Mouse (Mus musculus) thymus, postnatal 10 days (tissue): Measurements from ENCODE around the gene Cyth4.

Experiments used
- DNase-seq, 2 experiments: peaks; one replicate each; pipeline ENCODE4 v3.0.0; 2021; ENCODE audit warnings: low spot score in 2 of 2

Cyth4 gene

DNA sequence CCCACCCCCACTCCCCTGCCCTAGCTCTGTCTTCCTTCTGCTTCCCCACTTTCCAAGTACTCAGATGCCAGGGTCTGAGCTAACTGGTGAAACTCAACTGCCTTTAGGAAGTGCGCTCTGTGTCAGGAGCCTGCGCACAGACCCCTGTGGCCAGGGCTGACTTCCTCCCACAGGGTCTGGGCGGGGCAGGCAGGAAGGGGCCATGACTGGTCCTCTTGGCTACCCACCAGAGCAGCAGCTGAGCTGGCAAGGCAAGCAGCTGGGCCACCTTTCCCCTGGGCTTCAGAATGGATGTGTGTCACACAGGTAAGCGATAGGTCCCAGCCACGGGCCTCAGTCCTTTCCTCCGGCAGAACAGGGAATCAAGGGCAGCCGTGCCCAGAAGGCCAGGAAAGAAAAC, at the start of gene Cyth4:
Gene Cyth4 (plus strand): TSS at position 134 of the 400 bp plus-strand sequence.
- DNase-seq: peak in 1 of 2 experiments; percentile 62

DNA sequence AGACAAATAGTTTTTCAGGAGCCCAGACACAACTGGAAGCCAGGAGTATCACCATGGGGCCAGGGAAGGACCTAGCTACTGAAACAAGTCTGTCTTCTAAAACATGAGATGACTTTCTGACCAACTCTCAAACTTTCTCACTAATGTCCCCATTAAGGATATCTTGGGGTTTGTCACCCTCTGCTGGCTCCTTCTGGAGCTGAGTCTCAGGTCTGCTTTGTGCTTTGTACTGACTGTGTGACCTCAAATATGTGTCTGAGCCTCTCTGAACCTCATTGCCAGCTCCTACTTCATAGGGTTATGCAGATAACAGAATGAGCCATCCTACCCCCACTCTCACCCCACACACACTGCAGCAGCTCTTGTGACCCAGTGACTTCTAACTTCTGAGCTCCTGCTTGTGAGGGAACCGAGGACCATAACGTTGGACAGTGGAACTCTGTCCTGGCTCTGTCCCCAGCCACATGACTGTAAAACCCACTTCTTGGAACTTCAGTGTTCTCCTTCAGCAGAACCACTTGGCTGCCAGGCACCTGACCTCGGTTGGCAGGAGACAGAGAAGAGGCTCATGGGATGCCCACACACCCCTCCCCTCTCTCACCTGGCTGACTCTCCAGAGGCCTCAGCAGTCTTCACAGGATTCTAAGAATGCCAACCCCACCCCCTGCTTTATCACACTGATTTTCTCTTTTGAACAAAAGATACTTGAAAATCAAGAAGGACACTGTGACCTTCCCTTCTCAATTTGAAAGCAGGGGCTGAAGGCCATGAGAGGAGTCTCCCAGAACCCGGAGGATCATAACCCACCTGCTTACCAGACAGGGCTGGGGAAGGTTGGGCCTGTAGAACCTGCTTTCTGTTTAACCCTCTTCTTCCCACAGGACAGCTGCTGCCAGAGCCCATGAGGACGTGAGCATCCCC, 49.2 kb upstream of the Cyth4 start:
- DNase-seq: no peak

DNA sequence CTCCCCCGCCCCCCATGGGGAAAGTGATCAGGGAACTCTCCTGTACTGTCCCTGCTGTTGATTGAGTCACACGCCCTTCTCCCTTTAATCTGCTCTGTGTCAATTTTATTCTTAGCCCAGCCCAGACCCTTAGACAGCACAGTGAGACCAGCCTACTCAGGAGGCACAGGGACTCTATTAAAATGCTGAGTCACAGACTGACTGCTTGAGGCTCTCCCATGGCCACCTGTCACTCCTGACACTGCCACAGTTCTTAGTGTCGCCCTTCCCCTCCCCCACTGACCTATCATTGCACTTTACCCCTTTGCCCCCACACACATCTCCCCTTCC, 48.5 kb upstream of the Cyth4 start:
- no peak for DNase-seq

DNA sequence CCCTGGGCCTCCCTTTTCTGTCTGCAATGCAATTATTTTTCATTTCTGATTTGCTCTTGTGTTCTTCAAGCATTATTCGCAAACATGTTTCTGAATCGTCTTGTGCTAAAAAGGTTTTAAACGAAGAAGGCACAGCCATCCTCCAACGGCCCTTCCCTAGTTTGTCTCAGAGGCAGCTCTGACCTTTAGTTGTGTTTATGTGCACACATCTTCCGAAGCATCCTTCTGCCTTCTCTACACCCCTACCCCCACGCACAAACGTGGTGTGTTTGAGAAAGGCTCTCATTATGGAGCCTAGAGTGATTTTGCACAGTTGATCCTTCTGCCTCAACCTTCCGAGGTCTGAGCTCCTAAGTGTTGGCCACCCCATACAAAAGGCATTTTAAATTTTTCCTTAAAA, 48.1 kb upstream of the Cyth4 start:
- no peak for DNase-seq

DNA sequence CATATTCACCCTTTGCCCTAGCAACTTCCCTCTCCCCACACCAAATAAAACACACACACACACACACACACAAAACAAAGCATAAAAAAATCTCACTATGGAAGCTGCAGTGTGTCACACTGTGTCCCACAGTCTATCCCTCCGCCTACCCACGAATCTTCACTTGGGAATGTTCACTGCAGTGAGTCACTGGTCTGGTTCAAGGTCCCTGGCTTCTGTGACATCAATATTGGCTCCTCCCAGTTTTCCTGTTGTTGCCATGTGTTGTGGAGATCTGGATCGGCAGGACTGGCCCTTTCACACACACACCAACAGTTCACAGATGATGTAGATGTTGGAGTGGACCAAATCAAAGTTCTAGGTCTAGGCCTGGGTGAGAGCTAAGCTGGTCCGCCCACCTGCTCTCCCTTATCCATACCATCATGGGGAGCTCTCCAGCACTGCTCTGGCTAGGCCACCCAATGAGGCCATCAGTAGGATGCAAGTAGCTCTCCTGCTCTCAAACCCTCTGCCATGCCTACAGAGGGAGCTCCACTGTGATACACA, 47.6 kb upstream of the Cyth4 start:
- no peak for DNase-seq

DNA sequence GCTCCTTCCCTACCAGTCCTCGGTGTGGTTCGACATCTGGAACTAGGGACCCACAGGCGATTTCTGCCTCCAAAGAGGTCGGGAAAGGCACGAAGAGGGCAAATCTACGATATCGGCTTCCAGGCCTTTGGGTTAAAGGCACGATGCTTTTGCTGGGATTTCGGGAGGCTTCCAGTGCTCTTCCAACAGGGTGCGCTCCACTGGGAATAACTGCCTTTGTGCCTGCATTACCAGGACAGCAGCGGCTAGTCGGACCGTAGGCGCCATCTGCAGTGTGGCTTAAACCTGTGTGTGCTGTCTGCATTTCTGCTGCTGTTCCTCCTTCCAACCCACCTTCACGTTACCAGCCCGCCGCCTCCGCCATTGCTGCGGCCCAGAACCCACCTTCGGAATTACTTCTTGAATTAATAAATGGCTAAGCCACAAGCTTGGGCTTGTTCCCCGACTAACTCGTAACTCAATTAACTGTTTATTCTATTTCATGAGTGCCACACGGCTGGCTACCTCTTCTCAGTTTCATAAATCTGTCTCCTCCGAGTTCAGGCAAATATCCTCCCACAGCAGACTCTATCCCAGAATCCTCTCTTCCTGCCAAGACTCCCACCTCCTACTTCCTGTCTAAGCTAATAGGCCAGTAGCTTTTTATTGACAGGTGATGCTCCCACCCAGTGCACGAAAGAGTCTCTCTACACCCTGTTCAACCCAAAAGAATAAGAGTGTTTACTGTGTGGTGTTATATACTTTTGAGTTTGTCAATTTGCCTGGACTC, 42.1 kb upstream of the Cyth4 start:
- DNase-seq: no peak

DNA sequence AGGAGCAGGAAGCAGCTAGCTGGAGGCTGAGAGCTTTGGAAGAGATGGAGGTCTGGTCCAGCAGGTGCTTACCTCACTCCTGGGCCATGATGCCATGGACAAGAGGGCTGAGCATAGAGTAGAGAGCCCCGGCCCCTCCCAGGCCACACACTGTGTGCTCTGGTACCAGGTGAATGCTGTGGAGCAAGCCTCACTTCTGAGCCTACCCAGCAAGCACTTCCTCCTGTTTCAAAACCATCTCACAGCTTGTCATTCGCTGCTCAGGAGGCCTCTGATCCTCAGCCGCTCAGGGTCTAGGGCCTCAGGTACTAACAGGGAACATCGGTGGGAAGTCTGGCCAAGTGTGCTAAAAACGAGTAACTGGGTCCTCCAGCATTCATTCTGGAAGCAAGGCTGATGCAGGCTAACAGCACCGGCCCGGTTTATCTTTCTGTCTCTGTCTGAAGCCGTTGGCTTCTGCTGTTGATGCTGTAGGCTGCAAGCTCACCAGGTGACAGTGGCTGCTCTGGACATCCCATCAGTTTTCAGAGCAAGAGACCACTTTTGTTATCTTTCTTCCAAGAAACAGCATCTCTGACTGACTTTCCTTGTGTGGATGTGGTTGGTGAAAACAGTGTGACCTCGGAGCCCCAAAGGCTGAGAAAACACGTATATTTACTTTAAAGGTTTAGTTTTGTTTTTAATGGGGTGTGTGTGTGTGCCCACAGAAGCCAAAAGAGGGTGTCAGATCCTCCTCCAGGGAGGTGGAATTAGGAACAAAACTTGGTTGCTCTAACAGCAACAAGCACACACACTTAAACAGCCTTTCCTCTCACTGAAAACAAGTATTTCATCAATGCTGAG, 38.9 kb upstream of the Cyth4 start:
- DNase-seq: no peak

DNA sequence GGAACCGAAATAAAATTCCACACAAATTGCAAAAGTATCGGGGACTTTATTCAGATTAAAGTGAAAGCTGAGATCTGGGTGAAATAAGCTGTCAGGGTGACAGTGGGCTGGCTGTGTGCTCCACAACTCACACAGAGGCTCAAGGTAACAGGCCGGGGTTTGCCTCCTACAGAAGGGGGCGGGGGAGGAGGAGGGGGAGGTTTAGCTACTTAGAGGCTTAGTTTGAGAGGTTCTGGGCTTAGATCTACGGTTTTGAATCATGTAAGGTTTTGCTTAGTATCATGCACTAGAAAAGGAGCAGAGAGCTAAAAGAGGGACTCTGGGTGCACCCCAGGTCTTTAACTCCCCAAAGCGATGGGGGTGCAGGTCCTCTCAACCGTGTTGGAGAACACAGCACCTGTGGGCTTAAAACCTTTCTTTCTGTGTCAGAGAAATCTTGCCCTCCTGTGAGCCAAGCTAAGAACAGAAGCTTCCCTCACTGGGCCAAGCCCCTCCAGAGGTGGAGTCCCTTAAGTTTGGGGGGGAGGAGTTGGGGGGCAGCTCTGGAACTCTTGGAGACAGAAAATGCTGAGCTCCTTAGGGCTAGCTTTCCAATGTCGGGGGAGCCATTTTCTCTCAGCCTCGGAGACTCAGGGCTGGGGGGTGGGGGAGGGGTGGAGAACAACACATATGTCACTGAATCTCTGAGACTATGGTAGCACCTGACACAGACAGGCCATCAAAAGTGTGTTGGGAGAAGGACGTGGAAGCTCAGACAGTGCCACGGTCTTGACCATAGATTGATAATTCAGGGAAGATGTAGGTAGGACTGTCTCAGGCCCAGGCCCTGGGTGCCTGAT, 37.5 kb upstream of the Cyth4 start:
- DNase-seq: no peak

DNA sequence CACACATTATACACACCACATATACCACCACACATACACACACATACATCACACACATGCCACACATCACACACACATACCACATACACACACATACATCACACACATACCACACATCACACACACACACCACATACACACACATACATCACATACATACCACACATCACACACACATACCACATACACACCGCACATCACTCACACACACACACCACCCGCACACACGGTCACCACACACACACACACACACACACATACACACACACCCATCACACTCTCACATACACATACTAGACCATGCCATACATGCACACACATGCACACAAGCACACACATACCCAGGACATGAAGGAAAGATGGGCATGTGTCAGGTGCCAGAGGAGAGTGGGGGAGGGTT, 33.5 kb upstream of the Cyth4 start:
- DNase-seq: no peak

DNA sequence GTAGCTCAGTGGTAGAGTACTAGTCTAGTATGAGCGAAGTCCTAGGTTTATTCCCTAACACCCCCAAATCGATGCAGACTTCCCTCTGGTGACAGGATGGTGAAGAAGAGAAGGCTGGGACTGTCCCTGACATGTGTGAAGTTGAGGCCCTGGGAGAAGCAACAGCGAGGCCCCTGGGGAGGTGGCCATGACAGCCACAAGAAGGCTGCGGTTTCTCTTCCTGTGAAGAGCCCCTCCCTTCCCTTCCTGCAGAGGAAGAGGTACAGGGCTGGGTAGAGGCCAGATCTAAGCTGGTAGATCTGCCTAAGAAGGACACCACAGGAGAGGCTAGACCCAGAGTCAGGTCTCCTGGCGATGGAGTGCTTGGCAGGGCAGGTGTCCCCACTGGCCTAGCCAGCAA, 32.9 kb upstream of the Cyth4 start:
- peak; percentile 70 to 74 for DNase-seq

DNA sequence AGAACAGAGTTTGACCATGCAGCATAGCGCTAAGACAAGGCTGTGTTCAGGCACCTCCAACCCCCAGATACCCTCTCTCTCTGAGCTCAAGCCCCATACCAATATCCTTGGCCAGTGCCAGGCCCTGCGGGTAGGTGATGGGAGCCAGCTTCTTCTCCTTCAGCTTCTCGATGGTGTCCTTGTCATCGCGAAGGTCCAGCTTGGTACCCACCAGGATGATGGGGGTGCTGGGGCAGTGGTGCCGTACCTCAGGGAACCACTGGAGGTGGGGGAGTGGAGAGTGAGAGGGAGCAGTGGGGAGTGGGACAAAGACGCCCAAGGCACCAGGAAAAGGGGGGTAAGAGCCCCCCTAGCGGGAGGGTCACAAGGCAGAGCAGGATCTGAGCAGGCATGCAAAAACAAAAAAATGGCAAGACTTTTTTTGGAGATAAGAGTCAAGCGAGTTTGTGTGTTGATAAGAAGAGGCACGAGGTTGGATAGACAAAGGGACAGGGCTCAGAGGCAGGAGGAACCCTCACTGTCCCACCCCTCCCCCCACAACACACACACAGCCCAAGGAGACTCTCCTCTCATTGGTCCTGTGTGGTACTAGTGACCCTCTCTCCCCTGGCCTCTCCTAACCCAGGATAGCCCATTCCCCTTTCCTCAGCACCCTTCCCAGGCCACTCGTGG, 31.9 kb upstream of the Cyth4 start:
- DNase-seq: no peak

DNA sequence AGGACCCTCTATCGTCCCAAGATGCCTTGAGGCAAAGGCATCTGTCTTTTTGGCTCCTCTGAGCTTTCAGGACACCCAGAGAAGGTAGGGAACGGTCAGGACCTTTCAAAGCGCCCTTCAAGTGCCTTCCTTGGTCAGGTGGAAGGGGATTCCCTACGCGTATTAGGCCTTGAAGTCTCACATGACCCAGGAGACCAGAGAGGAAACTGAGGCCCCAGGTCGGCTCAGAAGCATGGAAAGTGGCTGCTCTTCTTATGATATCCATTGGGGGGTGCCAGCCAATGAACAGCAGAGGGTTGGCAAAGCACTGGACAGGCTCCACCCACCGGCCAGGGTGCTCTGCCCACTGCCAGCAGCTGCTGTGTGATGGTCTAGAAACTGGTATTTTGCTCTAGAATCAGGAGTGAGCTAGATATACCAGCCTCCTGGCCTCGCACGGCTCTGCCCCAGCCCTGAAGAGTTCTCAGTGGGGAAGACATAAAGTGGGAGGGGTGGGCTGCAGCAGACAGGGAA, 29.2 kb upstream of the Cyth4 start:
- no peak for DNase-seq

DNA sequence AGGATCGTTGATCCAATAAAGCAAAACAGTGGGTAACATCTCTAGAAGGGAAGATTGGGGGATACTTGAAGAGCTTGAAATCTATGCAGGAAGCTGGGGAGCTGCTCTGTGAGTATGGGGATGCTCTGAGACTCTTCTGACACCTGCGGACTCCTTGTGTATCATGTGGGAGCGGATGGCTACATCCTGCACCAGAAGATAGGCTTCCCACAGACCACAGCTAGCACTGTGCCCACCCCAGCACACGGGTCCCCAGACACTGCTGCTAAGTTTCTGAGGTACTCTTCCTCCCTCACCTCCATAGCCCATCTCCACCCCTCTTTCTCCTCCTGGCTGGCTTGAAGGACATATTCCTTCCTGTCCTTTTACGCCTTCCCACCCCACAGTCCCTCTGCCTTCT, 26.7 kb upstream of the Cyth4 start:
- peak; percentile 52 to 63 for DNase-seq

DNA sequence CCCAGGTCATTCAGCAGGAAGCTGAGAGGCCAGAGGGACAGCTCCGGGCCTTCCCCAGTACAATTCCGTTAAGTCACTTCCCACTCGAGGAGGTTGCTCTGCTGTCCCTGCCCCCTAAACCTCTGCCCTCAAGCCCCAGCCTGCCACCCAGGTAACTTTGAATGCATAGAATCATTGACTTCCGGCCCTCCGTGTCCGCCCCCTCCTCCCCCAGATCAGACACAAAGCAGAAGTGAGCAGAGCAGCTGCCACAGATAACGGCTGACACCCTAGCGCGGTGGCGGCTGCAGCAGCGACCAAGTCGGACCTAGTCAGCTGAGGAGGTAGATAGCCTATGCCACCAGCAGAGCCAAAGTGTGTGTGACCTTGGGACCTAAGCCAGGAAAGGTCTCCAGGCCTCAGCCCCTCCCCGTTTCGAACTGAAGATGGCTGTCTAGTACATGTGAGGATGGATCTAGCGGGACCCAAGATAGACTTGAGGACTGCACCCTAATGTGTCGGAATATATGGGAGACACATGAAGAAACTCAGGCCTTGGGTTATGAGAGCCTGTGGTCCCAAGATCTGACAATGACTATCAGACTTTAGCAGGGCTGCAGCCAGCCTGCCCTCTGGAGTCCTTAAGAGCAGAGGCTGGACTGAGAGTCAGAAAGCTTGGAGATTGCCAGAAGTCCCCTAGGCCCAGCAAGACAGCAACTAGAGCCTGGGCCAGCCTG, 25.1 kb upstream of the Cyth4 start:
- DNase-seq: peak; percentile 83

DNA sequence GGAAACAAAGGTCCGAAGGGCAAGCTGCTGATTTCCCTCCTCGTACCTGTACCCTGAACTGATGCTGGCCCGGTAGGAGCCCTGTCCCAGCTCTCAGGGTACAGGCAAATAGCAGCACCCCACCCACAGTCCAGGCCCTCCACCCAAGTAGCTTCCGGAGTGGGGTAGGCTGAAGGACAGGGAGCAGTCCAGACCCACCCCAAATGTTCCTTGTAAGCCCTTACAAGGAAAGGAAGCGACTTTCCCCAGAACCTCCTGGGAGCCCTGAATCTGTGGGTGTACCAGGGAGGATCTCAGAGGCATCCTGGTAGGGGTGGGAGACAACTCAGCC, 24.6 kb upstream of the Cyth4 start:
- DNase-seq: no peak

DNA sequence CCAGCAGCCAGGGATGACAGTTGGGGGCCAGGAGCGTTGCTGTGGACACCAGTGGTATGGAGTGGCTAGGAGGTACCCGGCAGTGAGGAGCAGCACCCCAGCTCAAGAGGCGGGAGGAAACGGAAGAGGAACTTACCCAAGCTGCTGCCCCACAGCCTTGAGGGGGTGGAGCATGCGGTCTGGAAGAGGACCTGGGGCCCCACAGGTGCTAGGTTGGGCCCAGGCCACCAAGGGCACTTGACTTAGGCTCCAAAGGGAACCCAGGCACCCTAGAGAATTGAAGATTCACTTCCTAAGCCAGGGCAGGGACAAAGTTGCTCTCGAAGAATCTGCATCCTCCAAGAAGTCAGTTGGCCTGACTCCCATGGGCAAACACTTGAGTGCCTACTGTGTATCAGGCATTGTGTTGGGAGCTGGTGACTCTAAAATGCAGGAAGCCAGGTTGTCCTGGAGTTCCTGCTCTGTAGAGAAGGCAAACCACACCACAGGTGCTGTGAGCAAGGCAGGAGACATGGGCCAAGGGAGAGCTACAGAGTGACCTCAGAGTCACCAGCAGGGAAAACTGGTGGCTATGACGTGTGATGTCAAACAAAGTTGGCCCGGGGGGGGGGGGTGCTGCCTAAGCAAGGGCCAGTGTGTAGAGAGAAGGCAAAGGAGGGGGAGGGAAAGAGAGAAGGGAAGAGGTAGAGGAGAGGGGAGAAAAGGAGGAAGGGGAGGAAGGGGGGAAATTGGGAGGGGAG, 24.0 kb upstream of the Cyth4 start, which contains the start of gene Rac2:
Gene Rac2 (minus strand): TSS at position 126 of the 740 bp plus-strand sequence.
- peak; percentile 69 to 74 for DNase-seq

DNA sequence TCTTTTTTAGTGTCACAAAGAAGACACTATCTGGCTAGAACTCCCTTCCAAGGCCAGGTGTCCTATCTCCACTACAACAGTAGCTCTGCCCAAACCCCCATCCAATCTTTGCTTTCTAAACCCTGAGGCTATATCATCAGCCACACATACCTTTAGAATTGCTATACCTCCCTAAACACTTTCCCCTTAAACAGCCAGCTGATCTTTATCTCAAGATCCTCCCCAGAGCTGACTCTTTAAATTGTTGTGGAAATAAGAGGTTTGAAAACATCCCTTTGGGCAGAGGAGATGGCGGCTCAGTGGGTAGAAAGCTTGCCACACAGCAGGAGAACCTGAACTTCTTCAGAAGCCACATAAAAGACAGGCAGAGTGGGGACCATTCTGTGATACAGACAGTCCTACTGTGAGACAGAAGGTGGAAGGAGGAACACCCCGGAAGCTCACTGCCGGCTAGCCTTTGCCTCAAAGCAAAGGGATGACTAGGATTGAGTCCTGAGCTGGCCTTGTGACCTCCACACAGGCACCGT, 20.5 kb upstream of the Cyth4 start:
- no peak for DNase-seq

DNA sequence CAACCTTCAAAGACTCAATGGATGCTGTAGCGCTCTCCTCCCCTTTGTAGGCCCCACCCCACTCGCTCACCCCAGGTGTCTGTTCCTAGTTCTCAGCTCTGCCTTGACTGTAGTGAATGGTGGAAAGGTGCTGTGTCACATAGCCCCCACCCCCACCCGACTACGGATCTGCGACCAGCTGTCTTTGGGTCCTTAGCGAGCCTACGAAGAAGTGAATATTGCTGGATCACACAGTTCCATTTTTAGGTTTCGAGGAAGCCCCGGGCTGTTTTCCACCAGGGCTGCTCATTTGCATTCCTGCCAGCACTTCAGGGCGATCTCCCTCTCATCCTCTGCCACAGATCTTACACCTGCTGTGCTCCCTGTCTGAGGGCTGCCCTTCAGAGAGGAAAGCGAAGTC, 13.5 kb upstream of the Cyth4 start:
- no peak for DNase-seq

DNA sequence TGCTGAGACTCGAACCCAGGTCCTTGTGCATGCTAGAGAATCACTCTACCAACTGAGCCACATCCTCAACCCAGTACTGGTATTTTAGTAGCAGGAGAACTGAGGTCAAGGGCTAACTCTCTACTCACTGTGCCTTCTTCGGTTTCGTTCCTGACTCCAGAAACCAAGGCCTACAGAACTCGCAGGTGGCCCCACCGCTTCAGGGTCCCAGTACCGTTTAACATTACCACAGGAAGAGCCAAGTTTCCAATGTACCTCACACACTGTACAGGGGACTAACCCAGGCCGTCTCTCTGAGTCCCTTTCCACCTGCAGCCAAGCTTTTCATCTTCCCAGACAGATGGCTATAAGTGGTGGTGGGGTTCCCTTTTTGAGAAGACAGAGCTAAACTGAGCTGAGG, 11.4 kb upstream of the Cyth4 start:
- DNase-seq: no peak
